Mouse (Mus musculus): ENCODE results near the gene Ddx1. TPM values are rescaled to one million over a fixed set of nuclear protein-coding genes. Genes with fewer than 3 reads are reported as not detected.

Ddx1 gene
- polyA plus RNA-seq, 1 experiment = 43.0 TPM

DNA sequence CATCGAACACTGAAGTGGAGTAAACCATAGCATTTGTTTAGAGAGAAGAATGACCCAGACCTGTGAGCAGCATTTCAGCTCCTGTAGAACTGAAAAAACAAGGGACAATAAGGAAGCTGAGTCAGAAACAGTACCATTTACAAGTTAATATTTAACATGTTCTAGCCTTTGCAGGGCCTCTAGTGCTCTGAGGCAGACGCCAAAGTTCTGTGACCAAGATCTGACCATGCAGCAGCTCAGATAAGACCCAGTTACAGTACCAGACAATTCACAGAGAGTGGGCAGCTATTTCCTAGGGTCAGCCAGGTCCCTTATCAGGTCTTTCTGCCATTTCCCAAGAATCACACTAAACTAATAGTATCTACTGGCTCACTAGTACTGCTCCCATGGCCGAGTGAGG is 31.4 kb downstream of the Ddx1 start:
- H3K79me3 ChIP-seq (ENCODE audit: low read depth) = no peaks in the 10 kb centered on the region

GRCm38 (mm10) chr12:13216501-13217103 is 32.4 kb downstream of the Ddx1 start:
- peaks cover 28% of the 10 kb centered on the region for H3K36me3 ChIP-seq (ENCODE audit: control insufficient read depth, insufficient read depth)
- TF ChIP-seq MYOD1 (IDR thresholded peaks at IDR 0.05; ENCODE audit: control insufficient read depth, insufficient read length, low read depth) = no peak
- TF ChIP-seq USF1 (IDR thresholded peaks at IDR 0.05; ENCODE audit: low read depth) = no peak
- no peaks in the 10 kb centered on the region for H3K79me3 ChIP-seq (ENCODE audit: low read depth)
- no peak overlapping the region for H3ac ChIP-seq (ENCODE audit: control insufficient read depth, insufficient read length, low read depth)
- H3K27me3 ChIP-seq (ENCODE audit: control insufficient read depth, insufficient read depth, insufficient read length) = no peaks in the 10 kb centered on the region
- no peaks in the 10 kb centered on the region for H3K79me2 ChIP-seq (ENCODE audit: control insufficient read depth, insufficient read depth)
- no peak overlapping the region for H3K4me3 ChIP-seq (ENCODE audit: insufficient read depth, poor library complexity, severe bottlenecking)

More for the DNA sequence above, 31.4 kb downstream of the Ddx1 start:
- Histone ChIP-seq H3K27me3 (ENCODE audit: control insufficient read depth, insufficient read depth, insufficient read length) (no peaks in the 10 kb centered on the region), H3K79me2 (ENCODE audit: control insufficient read depth, insufficient read depth) (no peaks in the 10 kb centered on the region), H3ac (ENCODE audit: control insufficient read depth, insufficient read length, low read depth) (no peak overlapping the region), H3K4me3 (ENCODE audit: insufficient read depth, poor library complexity, severe bottlenecking) (no peak overlapping the region), H3K36me3 (ENCODE audit: control insufficient read depth, insufficient read depth) (peaks cover 28% of the 10 kb centered on the region)
- TF ChIP-seq MYOG (IDR thresholded peaks at IDR 0.05; ENCODE audit: control insufficient read depth, extremely low read depth, insufficient read length) (no peak), USF1 (IDR thresholded peaks at IDR 0.05; ENCODE audit: low read depth) (no peak), CEBPB (IDR thresholded peaks at IDR 0.05; ENCODE audit: low read depth) (no peak), FOSL1 (IDR thresholded peaks at IDR 0.05; ENCODE audit: insufficient read depth, low read length, poor library complexity, severe bottlenecking) (no peak)

- H3K79me2 ChIP-seq (ENCODE audit: control insufficient read depth, insufficient read depth) = no peaks in the 10 kb centered on the region
- peaks cover 17% of the 10 kb centered on the region for H3K36me3 ChIP-seq (ENCODE audit: control insufficient read depth, insufficient read depth)
- H3K27me3 ChIP-seq (ENCODE audit: control insufficient read depth, insufficient read depth, insufficient read length) = no peaks in the 10 kb centered on the region
- H3K79me3 ChIP-seq (ENCODE audit: low read depth) = no peaks in the 10 kb centered on the region
- no peak for TF ChIP-seq CEBPB (IDR thresholded peaks at IDR 0.05; ENCODE audit: low read depth)
- peak; percentile 73 for TF ChIP-seq MAX (IDR thresholded peaks at IDR 0.05)
- TF ChIP-seq MYOG (IDR thresholded peaks at IDR 0.05; ENCODE audit: control insufficient read depth, extremely low read depth, insufficient read length) = no peak
- no peak for TF ChIP-seq USF1 (IDR thresholded peaks at IDR 0.05; ENCODE audit: low read depth)
- peak; percentile 87 for TF ChIP-seq CTCF (IDR thresholded peaks at IDR 0.05; ENCODE audit: control insufficient read depth, insufficient read depth, insufficient read length)
- no peak for TF ChIP-seq MYOD1 (IDR thresholded peaks at IDR 0.05; ENCODE audit: control insufficient read depth, insufficient read length, low read depth)
- no peak for TF ChIP-seq FOSL1 (IDR thresholded peaks at IDR 0.05; ENCODE audit: insufficient read depth, low read length, poor library complexity, severe bottlenecking)
- H3K4me3 ChIP-seq (ENCODE audit: insufficient read depth, poor library complexity, severe bottlenecking) = no peak overlapping the region
- no peak overlapping the region for H3ac ChIP-seq (ENCODE audit: control insufficient read depth, insufficient read length, low read depth)
These were observed 34.4 kb downstream of the Ddx1 start for GRCm38 (mm10) chr12:13214345-13215278.

DNA sequence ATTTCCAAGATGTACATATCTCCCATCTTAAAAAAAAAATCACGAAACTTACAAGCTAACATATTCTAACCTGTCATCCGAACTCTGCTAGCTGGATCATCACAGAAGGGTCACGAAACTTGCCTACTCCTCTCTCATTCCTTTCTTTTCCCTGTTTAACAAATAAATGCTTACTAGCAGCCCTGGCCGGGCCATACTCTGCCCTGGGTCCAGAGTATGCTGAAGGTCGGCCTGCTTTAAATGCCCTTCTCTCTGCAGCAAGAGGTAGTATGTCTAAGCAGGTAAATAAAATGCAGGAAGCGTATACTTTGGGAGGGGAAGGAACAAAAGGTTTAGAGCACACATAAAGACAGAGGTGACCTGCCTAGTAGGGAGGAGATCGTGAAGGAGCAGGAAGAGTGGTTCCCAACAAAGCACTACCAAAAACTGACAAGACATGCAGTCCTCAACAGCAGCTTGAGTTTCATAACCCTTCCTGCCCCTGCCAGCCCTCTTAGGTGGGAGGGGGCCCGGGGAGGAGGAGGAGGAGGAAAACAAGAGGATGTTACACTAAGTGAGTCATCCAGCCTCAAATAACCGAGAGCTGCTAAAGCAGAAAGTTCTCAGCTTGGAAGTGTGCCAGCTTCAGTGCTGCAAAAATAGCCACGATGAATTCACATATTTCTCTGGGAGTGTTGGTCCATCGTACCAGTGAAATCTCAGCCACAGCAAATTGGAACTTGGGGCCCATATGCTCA is 37.1 kb downstream of the Ddx1 start:
- H3K79me3 ChIP-seq (ENCODE audit: low read depth) = no peaks in the 10 kb centered on the region
- H3K4me3 ChIP-seq (ENCODE audit: insufficient read depth, poor library complexity, severe bottlenecking) = no peak overlapping the region
- no peaks in the 10 kb centered on the region for H3K27me3 ChIP-seq (ENCODE audit: control insufficient read depth, insufficient read depth, insufficient read length)
- no peak overlapping the region for H3ac ChIP-seq (ENCODE audit: control insufficient read depth, insufficient read length, low read depth)
- H3K79me2 ChIP-seq (ENCODE audit: control insufficient read depth, insufficient read depth) = no peaks in the 10 kb centered on the region
- H3K36me3 ChIP-seq (ENCODE audit: control insufficient read depth, insufficient read depth) = no peaks in the 10 kb centered on the region
- no peak for TF ChIP-seq MYOD1 (IDR thresholded peaks at IDR 0.05; ENCODE audit: control insufficient read depth, insufficient read length, low read depth)
- no peak for TF ChIP-seq MAX (IDR thresholded peaks at IDR 0.05)
- TF ChIP-seq FOSL1 (IDR thresholded peaks at IDR 0.05; ENCODE audit: insufficient read depth, low read length, poor library complexity, severe bottlenecking) = no peak

DNA sequence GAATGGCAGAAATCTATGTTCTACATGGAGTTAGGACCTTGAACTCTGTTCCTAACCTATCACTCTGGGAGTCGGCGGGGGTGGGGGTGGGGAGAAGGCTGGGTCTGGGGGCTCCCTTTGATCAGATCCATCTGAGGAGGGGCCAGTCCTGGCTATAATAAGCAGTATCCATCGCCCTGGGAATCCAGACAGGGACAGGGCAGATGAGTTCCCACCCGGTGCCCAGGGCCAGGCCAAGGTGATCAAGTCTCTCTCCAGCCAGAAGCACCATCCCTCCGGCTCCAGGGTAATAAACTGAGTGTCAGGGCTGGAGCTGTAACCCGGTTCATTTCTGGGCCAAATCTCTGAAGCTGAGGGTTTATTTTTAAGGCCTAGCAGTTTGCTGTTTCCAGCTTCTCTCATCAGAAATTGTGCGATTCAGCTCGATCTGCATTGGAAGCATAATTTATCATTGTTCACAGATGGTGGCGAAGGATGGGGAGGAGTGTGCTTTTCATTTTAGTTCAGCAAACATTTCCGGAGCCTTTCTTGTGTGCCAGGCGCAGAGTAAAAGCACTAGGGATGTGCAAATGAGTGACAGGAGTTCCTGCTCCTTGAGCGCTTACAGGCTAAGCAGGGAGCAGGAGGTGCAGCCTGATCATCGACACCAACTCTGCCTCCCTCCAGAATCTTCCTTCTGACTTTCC is 39.2 kb downstream of the Ddx1 start:
- H3K4me3 ChIP-seq (ENCODE audit: insufficient read depth, poor library complexity, severe bottlenecking) = no peak overlapping the region
- no peaks in the 10 kb centered on the region for H3K36me3 ChIP-seq (ENCODE audit: control insufficient read depth, insufficient read depth)
- no peaks in the 10 kb centered on the region for H3K79me3 ChIP-seq (ENCODE audit: low read depth)
- no peaks in the 10 kb centered on the region for H3K27me3 ChIP-seq (ENCODE audit: control insufficient read depth, insufficient read depth, insufficient read length)
- no peak for TF ChIP-seq USF1 (IDR thresholded peaks at IDR 0.05; ENCODE audit: low read depth)
- TF ChIP-seq FOSL1 (IDR thresholded peaks at IDR 0.05; ENCODE audit: insufficient read depth, low read length, poor library complexity, severe bottlenecking) = no peak
- TF ChIP-seq MAX (IDR thresholded peaks at IDR 0.05) = no peak
- TF ChIP-seq MYOD1 (IDR thresholded peaks at IDR 0.05; ENCODE audit: control insufficient read depth, insufficient read length, low read depth) = no peak
- no peak for TF ChIP-seq CEBPB (IDR thresholded peaks at IDR 0.05; ENCODE audit: low read depth)
- TF ChIP-seq CTCF (IDR thresholded peaks at IDR 0.05; ENCODE audit: control insufficient read depth, insufficient read depth, insufficient read length) = no peak
- TF ChIP-seq MYOG (IDR thresholded peaks at IDR 0.05; ENCODE audit: control insufficient read depth, extremely low read depth, insufficient read length) = no peak
- no peaks in the 10 kb centered on the region for H3K79me2 ChIP-seq (ENCODE audit: control insufficient read depth, insufficient read depth)
- H3ac ChIP-seq (ENCODE audit: control insufficient read depth, insufficient read length, low read depth) = no peak overlapping the region

Data from C2C12 (cell line).